Mouse (Mus musculus) forebrain, embryonic 10.5 days (tissue): ENCODE data around the gene Hnrnpf. TPM values are rescaled to one million over a fixed set of nuclear protein-coding genes. Genes with fewer than 3 reads are reported as not detected.

Experiments used
- DNase-seq: peaks from one replicate; pipeline ENCODE4 v3.0.0-alpha.2; 2017; ENCODE audit warnings: low spot score; ENCODE audit errors: extremely low spot score
- H3K27ac ChIP-seq: fragments of 300-500 bp; sonication (generic); 2 replicates; pipeline ENCODE4 v1.5.1; 2016; ENCODE audit warnings: mild to moderate bottlenecking
- H3K27me3 ChIP-seq: fragments of 300-500 bp; sonication (generic); 2 replicates; pipeline ENCODE4 v1.6.1; 2016; ENCODE audit warnings: mild to moderate bottlenecking; ENCODE audit not compliant: poor library complexity, severe bottlenecking
- H3K36me3 ChIP-seq: fragments of 300-500 bp; sonication (generic); replicated peaks from 2 replicates; pipeline ENCODE4 v1.6.1; 2016; ENCODE audit warnings: mild to moderate bottlenecking, moderate library complexity
- H3K4me1 ChIP-seq: fragments of 300-500 bp; sonication (generic); 2 replicates; pipeline ENCODE4 v1.6.1; 2016
- H3K4me3 ChIP-seq: fragments of 300-500 bp; sonication (generic); 2 replicates; pipeline ENCODE4 v1.5.1; 2016; ENCODE audit warnings: mild to moderate bottlenecking, moderate library complexity
- H3K9me3 ChIP-seq: fragments of 300-500 bp; sonication (generic); 2 replicates; pipeline ENCODE4 v1.6.1; 2016; ENCODE audit warnings: mild to moderate bottlenecking, moderate library complexity
- WGBS: fragments of 180-500 bp; shearing (Covaris S2); methylation state at CpG from one replicate; pipeline ENCODE4 v1.1.7; 2016; 5-methylcytosine and 5-hydroxymethylcytosine counted together
- polyA plus RNA-seq: library from polyadenylated mRNA; unstranded; fragments of >200 nt; fragmentation: Nextera tagmentation; extraction: Ambion mirVana; gene quantifications from 2 replicates; pipeline ENCODE4 v1.2.1, GENCODE M21; 2016

The Hnrnpf gene
- polyA plus RNA-seq, 1 experiment from 2014 or later: 890 TPM

- H3K4me1 ChIP-seq: peaks cover 54% of the 10 kb centered on the region
- 2% methylated on average over 12 of the region's 12 CpGs for WGBS
Observed at GRCm38 (mm10) chr6:117916205-117916736, 16.1 kb downstream of the Hnrnpf start.

GRCm38 (mm10) chr6:117916737-117917426, 16.8 kb downstream of the Hnrnpf start:
- DNase-seq: peak; percentile 85
- peak overlapping the region; percentile 75 for H3K4me3 ChIP-seq
- H3K4me1 ChIP-seq: peaks cover 54% of the 10 kb centered on the region
- H3K27ac ChIP-seq: peak overlapping the region; percentile 92
- H3K9me3 ChIP-seq: no peaks in the 10 kb centered on the region
- H3K27me3 ChIP-seq: no peaks in the 10 kb centered on the region
- WGBS: under 1% methylated on average over 62 of the region's 62 CpGs
- H3K36me3 ChIP-seq: peaks cover 42% of the 10 kb centered on the region

More at GRCm38 (mm10) chr6:117916205-117916736, 16.1 kb downstream of the Hnrnpf start:
- no peak for DNase-seq
- H3K9me3 ChIP-seq: no peaks in the 10 kb centered on the region
- peak overlapping the region; percentile 92 for H3K27ac ChIP-seq
- no peaks in the 10 kb centered on the region for H3K27me3 ChIP-seq
- peaks cover 37% of the 10 kb centered on the region for H3K36me3 ChIP-seq
- H3K4me3 ChIP-seq: peak overlapping the region; percentile 75

- H3K4me3 ChIP-seq: peak overlapping the region; percentile 75
- peaks cover 54% of the 10 kb centered on the region for H3K4me1 ChIP-seq
- WGBS: 1% methylated on average over 21 of the region's 21 CpGs
- no peaks in the 10 kb centered on the region for H3K27me3 ChIP-seq
- peak; percentile 75 for DNase-seq
- H3K9me3 ChIP-seq: no peaks in the 10 kb centered on the region
- peaks cover 49% of the 10 kb centered on the region for H3K36me3 ChIP-seq
- peak overlapping the region; percentile 92 for H3K27ac ChIP-seq
Observed at GRCm38 (mm10) chr6:117917576-117917975, 17.5 kb downstream of the Hnrnpf start.

- H3K4me1 ChIP-seq: peaks cover 54% of the 10 kb centered on the region
- H3K36me3 ChIP-seq: peaks cover 53% of the 10 kb centered on the region
- H3K27ac ChIP-seq: peak overlapping the region; percentile 92
- H3K4me3 ChIP-seq: peak overlapping the region; percentile 75
- no peaks in the 10 kb centered on the region for H3K9me3 ChIP-seq
- no peak for DNase-seq
- WGBS: 42% methylated on average over 5 of the region's 5 CpGs
- no peaks in the 10 kb centered on the region for H3K27me3 ChIP-seq
Observed at GRCm38 (mm10) chr6:117918043-117918442, 17.9 kb downstream of the Hnrnpf start.

GRCm38 (mm10) chr6:117920659-117921640, 20.8 kb downstream of the Hnrnpf start:
- Histone ChIP-seq H3K4me3 (no peak overlapping the region), H3K27me3 (no peaks in the 10 kb centered on the region), H3K27ac (no peak overlapping the region), H3K9me3 (no peaks in the 10 kb centered on the region), H3K4me1 (peaks cover 38% of the 10 kb centered on the region), H3K36me3 (peaks cover 64% of the 10 kb centered on the region)
- 71% methylated on average over 3 of the region's 3 CpGs for WGBS
- no peak for DNase-seq

GRCm38 (mm10) chr6:117922041-117922440, 21.9 kb downstream of the Hnrnpf start:
- 93% methylated on average over 3 of the region's 3 CpGs for WGBS
- H3K36me3 ChIP-seq: peaks cover 75% of the 10 kb centered on the region

GRCm38 (mm10) chr6:117926871-117927491, 26.9 kb downstream of the Hnrnpf start:
- no peaks in the 10 kb centered on the region for H3K9me3 ChIP-seq
- H3K36me3 ChIP-seq: peaks cover 67% of the 10 kb centered on the region
- H3K4me1 ChIP-seq: no peaks in the 10 kb centered on the region
- no peaks in the 10 kb centered on the region for H3K27me3 ChIP-seq
- H3K27ac ChIP-seq: no peak overlapping the region
- DNase-seq: no peak
- WGBS: 76% methylated on average over 4 of the region's 4 CpGs
- no peak overlapping the region for H3K4me3 ChIP-seq

More at GRCm38 (mm10) chr6:117922041-117922440, 21.9 kb downstream of the Hnrnpf start:
- Histone ChIP-seq H3K4me3 (no peak overlapping the region), H3K27me3 (no peaks in the 10 kb centered on the region), H3K27ac (no peak overlapping the region), H3K9me3 (no peaks in the 10 kb centered on the region), H3K4me1 (peaks cover 29% of the 10 kb centered on the region)
- no peak for DNase-seq

GRCm38 (mm10) chr6:117927955-117928354, 27.8 kb downstream of the Hnrnpf start:
- WGBS: 88% methylated on average over 7 of the region's 7 CpGs
- Histone ChIP-seq H3K4me3 (no peak overlapping the region), H3K4me1 (no peaks in the 10 kb centered on the region), H3K36me3 (peaks cover 57% of the 10 kb centered on the region), H3K27me3 (no peaks in the 10 kb centered on the region), H3K9me3 (no peaks in the 10 kb centered on the region), H3K27ac (no peak overlapping the region)
- no peak for DNase-seq

- no peaks in the 10 kb centered on the region for H3K27me3 ChIP-seq
- H3K4me3 ChIP-seq: no peak overlapping the region
- no peaks in the 10 kb centered on the region for H3K9me3 ChIP-seq
- H3K27ac ChIP-seq: no peak overlapping the region
- no peaks in the 10 kb centered on the region for H3K4me1 ChIP-seq
- WGBS: 90% methylated on average over 5 of the region's 5 CpGs
- DNase-seq: no peak
- peaks cover 53% of the 10 kb centered on the region for H3K36me3 ChIP-seq
Observed at GRCm38 (mm10) chr6:117928746-117929145, 28.6 kb downstream of the Hnrnpf start.

- Histone ChIP-seq H3K9me3 (no peaks in the 10 kb centered on the region), H3K36me3 (peaks cover 53% of the 10 kb centered on the region), H3K27me3 (no peaks in the 10 kb centered on the region), H3K4me3 (no peak overlapping the region), H3K4me1 (no peaks in the 10 kb centered on the region), H3K27ac (no peak overlapping the region)
- no peak for DNase-seq
- WGBS: 93% methylated on average over 3 of the region's 3 CpGs
Observed at GRCm38 (mm10) chr6:117929945-117930655, 30.0 kb downstream of the Hnrnpf start.

- H3K9me3 ChIP-seq: no peaks in the 10 kb centered on the region
- H3K4me3 ChIP-seq: no peak overlapping the region
- no peak for DNase-seq
- H3K36me3 ChIP-seq: peaks cover 32% of the 10 kb centered on the region
- H3K4me1 ChIP-seq: no peaks in the 10 kb centered on the region
- 60% methylated on average over 11 of the region's 11 CpGs for WGBS
- no peak overlapping the region for H3K27ac ChIP-seq
- no peaks in the 10 kb centered on the region for H3K27me3 ChIP-seq
Observed at GRCm38 (mm10) chr6:117932325-117933051, 32.4 kb downstream of the Hnrnpf start.
